Mouse (Mus musculus): Measurements from ENCODE around the gene Exosc7.

Exosc7 gene

GRCm38 (mm10) chr9:123112805-123113521, at the start of gene Exosc7, which contains the start of gene Zdhhc3:
Gene Exosc7, plus strand, starts transcription at chr9:123113215.
Gene Zdhhc3, minus strand, starts transcription at chr9:123113205.
- peak; percentile 78 for DNase-seq (ENCODE audit: low read depth, low spot score)

- DNase-seq (ENCODE audit: low read depth, low spot score), result no peak
These were observed 33.9 kb upstream of the Exosc7 start for GRCm38 (mm10) chr9:123079149-123079548.

- no peak for DNase-seq (ENCODE audit: low read depth, low spot score)
These were observed 32.7 kb upstream of the Exosc7 start for GRCm38 (mm10) chr9:123080355-123080754.

GRCm38 (mm10) chr9:123080796-123081195, 32.2 kb upstream of the Exosc7 start:
- DNase-seq (ENCODE audit: low read depth, low spot score), result no peak

- no peak for DNase-seq (ENCODE audit: low read depth, low spot score)
These were observed 27.6 kb upstream of the Exosc7 start for GRCm38 (mm10) chr9:123085373-123085772.

GRCm38 (mm10) chr9:123087558-123087957, 25.5 kb upstream of the Exosc7 start:
- DNase-seq (ENCODE audit: low read depth, low spot score), result no peak

- DNase-seq (ENCODE audit: low read depth, low spot score), result peak; percentile 22
These were observed 22.2 kb upstream of the Exosc7 start for GRCm38 (mm10) chr9:123090844-123091243.

- DNase-seq (ENCODE audit: low read depth, low spot score), result no peak
These were observed 13.2 kb upstream of the Exosc7 start for GRCm38 (mm10) chr9:123099631-123100455.

- no peak for DNase-seq (ENCODE audit: low read depth, low spot score)
These were observed 9.6 kb upstream of the Exosc7 start for GRCm38 (mm10) chr9:123103425-123103824.

- DNase-seq (ENCODE audit: low read depth, low spot score), result no peak
These were observed 8.7 kb upstream of the Exosc7 start for GRCm38 (mm10) chr9:123104362-123104761.

GRCm38 (mm10) chr9:123107186-123107585, 5.8 kb upstream of the Exosc7 start:
- DNase-seq (ENCODE audit: low read depth, low spot score), result peak; percentile 20

- DNase-seq (ENCODE audit: low read depth, low spot score), result no peak
These were observed 3.8 kb upstream of the Exosc7 start for GRCm38 (mm10) chr9:123109188-123109587.

- DNase-seq (ENCODE audit: low read depth, low spot score), result peak; percentile 42
These were observed 1.2 kb upstream of the Exosc7 start for GRCm38 (mm10) chr9:123111751-123112221.

- DNase-seq (ENCODE audit: low read depth, low spot score), result no peak
These were observed 916 bp downstream of the Exosc7 start for GRCm38 (mm10) chr9:123113931-123114330.

GRCm38 (mm10) chr9:123115566-123115965, 2.6 kb downstream of the Exosc7 start:
- DNase-seq (ENCODE audit: low read depth, low spot score), result no peak

GRCm38 (mm10) chr9:123123017-123123416, 10.0 kb downstream of the Exosc7 start:
- no peak for DNase-seq (ENCODE audit: low read depth, low spot score)

- DNase-seq (ENCODE audit: low read depth, low spot score), result peak; percentile 65
These were observed 10.8 kb downstream of the Exosc7 start for GRCm38 (mm10) chr9:123123571-123124412.

- no peak for DNase-seq (ENCODE audit: low read depth, low spot score)
These were observed 11.5 kb downstream of the Exosc7 start for GRCm38 (mm10) chr9:123124413-123124981.

GRCm38 (mm10) chr9:123127663-123128062, 14.6 kb downstream of the Exosc7 start:
- no peak for DNase-seq (ENCODE audit: low read depth, low spot score)

GRCm38 (mm10) chr9:123132994-123133393, 20.0 kb downstream of the Exosc7 start:
- DNase-seq (ENCODE audit: low read depth, low spot score), result no peak

- peak; percentile 94 for DNase-seq (ENCODE audit: low read depth, low spot score)
These were observed 24.1 kb downstream of the Exosc7 start for GRCm38 (mm10) chr9:123136953-123137682.
